Mouse (Mus musculus): ENCODE measurements around the gene Scap. TPM values are rescaled to one million over a fixed set of nuclear protein-coding genes. Genes with fewer than 3 reads are reported as not detected.

Scap gene
- polyA plus RNA-seq, 1 experiment from 2014 or later = 18.2 TPM

DNA sequence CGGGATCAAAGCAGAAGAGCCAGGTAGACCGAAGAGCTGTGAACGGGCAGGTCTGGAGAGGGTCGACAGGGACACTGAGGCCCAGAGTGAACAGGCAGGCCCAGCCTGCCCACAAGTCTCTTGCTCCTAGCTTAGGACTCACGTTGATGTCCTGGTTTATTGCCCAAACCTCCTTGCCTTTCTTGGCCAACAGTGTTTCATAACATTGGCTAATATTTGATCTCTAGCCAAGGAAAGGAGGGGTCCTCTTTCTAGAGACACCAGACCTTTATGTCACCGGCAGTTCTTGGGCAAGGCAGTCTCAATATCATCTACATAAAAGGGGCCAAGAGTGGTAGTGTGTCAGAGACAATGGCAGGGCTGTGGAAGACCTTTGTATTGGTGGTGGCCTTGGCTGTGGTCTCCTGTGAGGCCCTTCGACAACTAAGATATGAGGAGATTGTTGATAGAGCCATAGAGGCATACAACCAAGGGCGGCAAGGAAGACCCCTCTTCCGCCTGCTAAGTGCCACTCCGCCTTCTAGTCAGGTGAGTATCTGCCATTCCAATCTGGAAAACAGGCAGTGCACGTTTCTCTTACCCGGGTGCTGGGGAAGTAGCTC lies 86.5 kb downstream of the Scap start, which contains the start of gene Ngp:
Ngp (plus strand) TSS at position 237 of the 602 bp plus-strand sequence.
- no peak within 1 kb of the TSS for H3K9ac ChIP-seq
- H3K4me3 ChIP-seq = no peak within 1 kb of the TSS
- WGBS = 78% methylated on average over 12 of the region's 12 CpGs
- no peaks in the 10 kb centered on the region for H3K9me3 ChIP-seq
- no peak within 1 kb of the TSS for H3K4me2 ChIP-seq
- no peaks in the 10 kb centered on the region for H3K36me3 ChIP-seq
- no peak for ATAC-seq (ENCODE audit: extremely low read depth, insufficient number of reproducible peaks, low FRiP score, low TSS enrichment)
- H3K27me3 ChIP-seq (replicated peaks) = no peaks in the 10 kb centered on the region
- H3K27ac ChIP-seq (replicated peaks) = no peak within 1 kb of the TSS
- H3K4me1 ChIP-seq = no peaks in the 10 kb centered on the region

DNA sequence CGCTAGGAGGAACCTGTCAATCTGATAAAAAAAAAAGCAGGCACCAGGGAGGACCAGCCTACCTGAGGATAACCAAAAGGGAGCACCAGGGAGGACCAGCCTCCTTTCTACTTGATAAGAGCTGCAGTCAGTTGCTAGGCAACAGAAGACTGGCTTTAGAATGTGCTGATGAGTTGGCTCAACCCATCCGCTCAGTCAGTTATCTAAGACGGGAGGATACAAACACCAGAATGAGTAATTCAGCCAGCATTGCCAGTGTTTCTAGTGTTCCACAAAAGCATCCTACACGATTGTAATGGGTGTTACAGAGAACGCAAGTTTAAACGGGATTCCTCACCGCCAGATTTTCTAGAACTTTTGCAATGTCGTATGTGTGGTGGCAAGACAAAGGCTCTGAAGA lies 98.2 kb downstream of the Scap start:
- Histone ChIP-seq H3K9me3 (no peaks in the 10 kb centered on the region), H3K27ac (replicated peaks) (no peak overlapping the region), H3K9ac (no peak overlapping the region), H3K36me3 (peaks cover 89% of the 10 kb centered on the region), H3K27me3 (replicated peaks) (no peaks in the 10 kb centered on the region), H3K4me2 (no peak overlapping the region), H3K4me3 (no peak overlapping the region), H3K4me1 (no peaks in the 10 kb centered on the region)
- no peak for ATAC-seq (ENCODE audit: extremely low read depth, insufficient number of reproducible peaks, low FRiP score, low TSS enrichment)
- WGBS = 65% methylated on average over 8 of the region's 8 CpGs

DNA sequence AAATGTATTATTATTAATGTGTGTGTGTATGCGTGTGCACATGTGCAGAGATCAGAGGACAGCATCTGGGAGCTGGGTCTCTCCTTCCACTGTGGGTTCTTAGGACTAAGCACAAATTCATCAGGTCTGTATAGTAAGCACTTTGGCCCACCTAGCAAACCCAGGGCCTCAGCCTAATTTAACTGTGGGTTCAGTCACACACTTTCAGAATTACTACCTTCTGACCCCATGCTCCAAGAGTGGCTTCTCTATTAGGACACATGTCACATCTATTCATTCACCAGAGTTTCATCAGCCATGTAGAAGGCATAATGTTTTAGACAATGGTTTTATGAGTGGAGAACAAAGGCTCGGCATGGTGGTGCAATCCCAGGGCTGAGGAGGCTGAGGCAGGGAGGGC lies 100.0 kb downstream of the Scap start:
- Histone ChIP-seq H3K4me1 (no peaks in the 10 kb centered on the region), H3K9me3 (no peaks in the 10 kb centered on the region), H3K27me3 (replicated peaks) (no peaks in the 10 kb centered on the region), H3K9ac (no peak overlapping the region), H3K36me3 (peaks cover 83% of the 10 kb centered on the region), H3K4me3 (no peak overlapping the region), H3K4me2 (no peak overlapping the region), H3K27ac (replicated peaks) (no peak overlapping the region)
- no peak for ATAC-seq (ENCODE audit: extremely low read depth, insufficient number of reproducible peaks, low FRiP score, low TSS enrichment)
- 90% methylated on average over 2 of the region's 2 CpGs for WGBS

Other genes with a start within 250 kb of the Scap start
- gene Smarcc1, start 215.6 kb upstream of the Scap start, polyA plus RNA-seq (2015; fragmentation: Nextera tagmentation; extraction: Ambion mirVana) = 76.9 TPM in 2 replicates
- 98.0 and 98.2 TPM in 2 replicates for gene Dhx30, start 215.5 kb upstream of the Scap start, polyA plus RNA-seq (2015; fragmentation: Nextera tagmentation; extraction: Ambion mirVana)
- 2.3 and 2.7 TPM in 2 replicates for gene Cspg5, start 89.5 kb upstream of the Scap start, polyA plus RNA-seq (2015; fragmentation: Nextera tagmentation; extraction: Ambion mirVana)
- gene Elp6, start 28.1 kb upstream of the Scap start, polyA plus RNA-seq (2015; fragmentation: Nextera tagmentation; extraction: Ambion mirVana) = 17.2 and 17.6 TPM in 2 replicates
- 13.1 and 15.4 TPM in 2 replicates for gene Ptpn23, start 74.9 kb downstream of the Scap start, polyA plus RNA-seq (2015; fragmentation: Nextera tagmentation; extraction: Ambion mirVana)
- gene Ngp, start 86.5 kb downstream of the Scap start, polyA plus RNA-seq (2015; fragmentation: Nextera tagmentation; extraction: Ambion mirVana) = 1.8 and 2.9 TPM in 2 replicates
- gene Klhl18, start 143.4 kb downstream of the Scap start, polyA plus RNA-seq (2015; fragmentation: Nextera tagmentation; extraction: Ambion mirVana) = 6.9 and 8.4 TPM in 2 replicates
- 0.38 and 0.51 TPM in 2 replicates for gene Kif9, start 143.7 kb downstream of the Scap start, polyA plus RNA-seq (2015; fragmentation: Nextera tagmentation; extraction: Ambion mirVana)
- gene Setd2, start 199.3 kb downstream of the Scap start, polyA plus RNA-seq (2015; fragmentation: Nextera tagmentation; extraction: Ambion mirVana) = 19.1 and 20.7 TPM in 2 replicates

Data from heart, embryonic 13.5 days (tissue).